Mouse (Mus musculus): ENCODE results near the gene Mfsd4b2. TPM values are rescaled to one million over a fixed set of nuclear protein-coding genes. Genes with fewer than 3 reads are reported as not detected.

Gene Mfsd4b2
- polyA plus RNA-seq, 1 experiment = not detected

GRCm38 (mm10) chr10:39896503-39896902 is 30.2 kb downstream of the Mfsd4b2 start:
- WGBS = 84% methylated on average over 5 of the region's 5 CpGs
- DNase-seq = no peak
- no peak for TF ChIP-seq POLR2A (IDR thresholded peaks at IDR 0.05; ENCODE audit: borderline replicate concordance, extremely low read depth, low read depth, low read length)
- no peak for TF ChIP-seq CTCF (IDR thresholded peaks at IDR 0.05; ENCODE audit: insufficient read depth, low read length)
- no peaks in the 10 kb centered on the region for H3K4me1 ChIP-seq (ENCODE audit: control insufficient read depth, insufficient read depth, low read length)
- H3K4me3 ChIP-seq (replicated peaks; ENCODE audit: extremely low read depth, low read depth, low read length) = no peak overlapping the region

GRCm38 (mm10) chr10:39893702-39894697 is 32.7 kb downstream of the Mfsd4b2 start:
- WGBS = 55% methylated on average over 11 of the region's 11 CpGs
- Histone ChIP-seq H3K4me3 (replicated peaks; ENCODE audit: extremely low read depth, low read depth, low read length) (no peak overlapping the region), H3K4me1 (ENCODE audit: control insufficient read depth, insufficient read depth, low read length) (no peaks in the 10 kb centered on the region)
- TF ChIP-seq CTCF (IDR thresholded peaks at IDR 0.05; ENCODE audit: insufficient read depth, low read length) (no peak), POLR2A (IDR thresholded peaks at IDR 0.05; ENCODE audit: borderline replicate concordance, extremely low read depth, low read depth, low read length) (no peak)
- no peak for DNase-seq

DNA sequence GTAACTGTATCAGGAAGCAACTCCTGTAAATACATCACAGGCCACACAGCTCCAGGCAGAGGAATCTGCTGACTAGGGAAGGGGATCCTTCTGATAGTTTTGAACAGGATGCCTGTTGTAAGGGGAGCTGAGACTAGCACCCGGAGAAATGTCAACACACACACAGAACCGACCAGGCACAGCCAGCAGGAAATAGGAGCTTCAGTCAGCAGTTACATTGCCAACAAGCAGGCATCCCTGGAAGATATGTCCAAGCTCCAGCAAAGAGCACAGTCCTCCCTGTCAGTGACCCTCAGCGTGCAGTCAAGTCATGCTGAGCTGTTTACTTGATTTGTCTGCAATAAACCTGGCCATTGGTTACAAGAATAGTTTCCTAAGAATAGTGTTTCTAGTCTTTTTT is 38.1 kb downstream of the Mfsd4b2 start:
- TF ChIP-seq CTCF (IDR thresholded peaks at IDR 0.05; ENCODE audit: insufficient read depth, low read length) = no peak
- no peak for TF ChIP-seq POLR2A (IDR thresholded peaks at IDR 0.05; ENCODE audit: borderline replicate concordance, extremely low read depth, low read depth, low read length)
- H3K4me1 ChIP-seq (ENCODE audit: control insufficient read depth, insufficient read depth, low read length) = no peaks in the 10 kb centered on the region
- DNase-seq = no peak
- 46% methylated on average over 3 of the region's 3 CpGs for WGBS
- H3K4me3 ChIP-seq (replicated peaks; ENCODE audit: extremely low read depth, low read depth, low read length) = no peak overlapping the region

Other genes starting within 250 kb of the Mfsd4b2 start
- gene Rev3l, start 194.8 kb downstream of the Mfsd4b2 start, polyA plus RNA-seq (2012; rRNA removed) = 8.7 and 13.0 TPM in 2 replicates
- gene Mfsd4b4, start 27.7 kb downstream of the Mfsd4b2 start, polyA plus RNA-seq (2012; rRNA removed) = 1.8 and 2.9 TPM in 2 replicates
- gene Mfsd4b3, start 33.2 kb upstream of the Mfsd4b2 start, polyA plus RNA-seq (2012; rRNA removed) = 1.0 and 1.5 TPM in 2 replicates
- gene Mfsd4b5, start 59.7 kb upstream of the Mfsd4b2 start, polyA plus RNA-seq (2012; rRNA removed) = 0.19 and 0.30 TPM in 2 replicates
- gene Mfsd4b1, start 98.3 kb upstream of the Mfsd4b2 start, polyA plus RNA-seq (2012; rRNA removed) = 0.96 and 1.1 TPM in 2 replicates
- 11.3 and 20.7 TPM in 2 replicates for gene Slc16a10, start 215.3 kb upstream of the Mfsd4b2 start, polyA plus RNA-seq (2012; rRNA removed)

Data from lung, adult 2 months (tissue).